Comparison of ENCODE assay signal across 8 mouse cellular contexts in genomic region chr3:105521178-105521631, GRCm38 (mm10).
DNase-seq lines count a peak whose midpoint lies in the region; ATAC-seq and TF ChIP-seq lines count a peak whose summit lies in the region.
"Had no signal": no experiment of that assay in that cellular context is flagged by ENCODE, and none has a peak within 500 bp of the region (broad histone marks: within the 10 kb centered on the region; RNA-seq: fewer than 3 reads in every experiment).

No protein-coding gene starts in this region.

- no peaks in the 10 kb centered on the region for H3K36me3 ChIP-seq in forebrain, embryonic 14.5 days (ENCODE audit: control insufficient read depth, insufficient read depth, low read length)
- no peaks in the 10 kb centered on the region for H3K36me3 ChIP-seq in lung, embryonic 14.5 days (ENCODE audit: insufficient read depth)
- H3K36me3 ChIP-seq in stomach, embryonic 16.5 days (ENCODE audit: control insufficient read depth, insufficient read depth, low read length), result no peaks in the 10 kb centered on the region
- H3K36me3 ChIP-seq: limb, embryonic 12.5 days had no signal

- ATAC-seq in forebrain, embryonic 14.5 days, result peak; percentile 85
- ATAC-seq in hematopoietic stem cell, adult 5-6 weeks (replicated peaks in 1 of 2; ENCODE audit: insufficient read depth in 1 of 2, low FRiP score in 2 of 2, low TSS enrichment in 1 of 2, low read depth in 1 of 2, poor library complexity in 2 of 2, severe bottlenecking in 2 of 2), result peak; percentile 53 to 61
- ATAC-seq in lung, embryonic 14.5 days (ENCODE audit: insufficient read depth), result no peak
- ATAC-seq in stomach, embryonic 16.5 days (ENCODE audit: insufficient read depth, low FRiP score), result peak; percentile 37; the same call in 1 of the 2 replicates

- peaks cover 8% of the 10 kb centered on the region for H3K4me1 ChIP-seq in forebrain, embryonic 14.5 days (ENCODE audit: control insufficient read depth, insufficient read depth, low read length)
- no peaks in the 10 kb centered on the region for H3K4me1 ChIP-seq in lung, embryonic 14.5 days (ENCODE audit: insufficient read depth)
- H3K4me1 ChIP-seq in stomach, embryonic 16.5 days (ENCODE audit: control insufficient read depth, insufficient read depth, low read length), result no peaks in the 10 kb centered on the region
- H3K4me1 ChIP-seq: limb, embryonic 12.5 days had no signal

- no peak overlapping the region for H3K4me3 ChIP-seq in forebrain, embryonic 14.5 days (ENCODE audit: low read depth, low read length)
- H3K4me3 ChIP-seq in lung, embryonic 14.5 days (ENCODE audit: low read depth, low read length), result no peak overlapping the region
- H3K4me3 ChIP-seq in stomach, embryonic 16.5 days (replicated peaks; ENCODE audit: low read length), result no peak overlapping the region
- H3K4me3 ChIP-seq: limb, embryonic 12.5 days had no signal

- H3K9me3 ChIP-seq in forebrain, embryonic 14.5 days (replicated peaks; ENCODE audit: control insufficient read depth, low read length), result no peaks in the 10 kb centered on the region
- no peaks in the 10 kb centered on the region for H3K9me3 ChIP-seq in lung, embryonic 14.5 days (ENCODE audit: low read depth, low read length)
- no peaks in the 10 kb centered on the region for H3K9me3 ChIP-seq in stomach, embryonic 16.5 days (replicated peaks; ENCODE audit: control insufficient read depth, low read length)
- H3K9me3 ChIP-seq: limb, embryonic 12.5 days had no signal

- 0 out of 2 replicates have a peak overlapping the region, but pooled peaks have one; percentile 5 for H3K4me2 ChIP-seq in forebrain, embryonic 14.5 days (ENCODE audit: low read length)
- no peak overlapping the region for H3K4me2 ChIP-seq in lung, embryonic 14.5 days
- no peak overlapping the region for H3K4me2 ChIP-seq in stomach, embryonic 16.5 days (ENCODE audit: low read depth, low read length)
- H3K4me2 ChIP-seq: limb, embryonic 12.5 days had no signal

- no peak overlapping the region for H3K9ac ChIP-seq in forebrain, embryonic 14.5 days (ENCODE audit: low read length)
- no peak overlapping the region for H3K9ac ChIP-seq in lung, embryonic 14.5 days
- no peak overlapping the region for H3K9ac ChIP-seq in stomach, embryonic 16.5 days (ENCODE audit: low read length)
- H3K9ac ChIP-seq: limb, embryonic 12.5 days had no signal

- DNase-seq in 3134 (ENCODE audit: extremely low read depth, insufficient read length, low spot score), result peak; percentile 11
- DNase-seq in Muller cell, postnatal 12 days (ENCODE audit: inconsistent ontology term), result peak; percentile 88
- peak; percentile 92 for DNase-seq in forebrain, embryonic 14.5 days (ENCODE audit: low spot score)
- DNase-seq in lung, embryonic 14.5 days, result peak; percentile 9
- no peak for DNase-seq in thymus, postnatal 0 days (ENCODE audit: low spot score)

- TF ChIP-seq CTCF in lung, embryonic 14.5 days (IDR thresholded peaks at IDR 0.05; ENCODE audit: low read depth), result no peak

- no peaks in the 10 kb centered on the region for H3K27me3 ChIP-seq in forebrain, embryonic 14.5 days (replicated peaks; ENCODE audit: control insufficient read depth, insufficient read depth, low read length)
- no peaks in the 10 kb centered on the region for H3K27me3 ChIP-seq in lung, embryonic 14.5 days (ENCODE audit: insufficient read depth, low read length)
- H3K27me3 ChIP-seq in stomach, embryonic 16.5 days (ENCODE audit: control insufficient read depth, insufficient read depth, low read length), result no peaks in the 10 kb centered on the region

- peak overlapping the region; percentile 68; the same call in 1 of the 2 replicates for H3K27ac ChIP-seq in forebrain, embryonic 14.5 days (ENCODE audit: low read depth, low read length)
- no peak overlapping the region for H3K27ac ChIP-seq in lung, embryonic 14.5 days (ENCODE audit: low read depth)
- no peak overlapping the region for H3K27ac ChIP-seq in stomach, embryonic 16.5 days (ENCODE audit: low read length)
- H3K27ac ChIP-seq: limb, embryonic 12.5 days had no signal

- 61% methylated on average over 12 of the region's 12 CpGs for WGBS in forebrain, embryonic 14.5 days
- WGBS in lung, embryonic 14.5 days, result 56% methylated on average over 12 of the region's 12 CpGs
- WGBS in stomach, embryonic 16.5 days, result 61% methylated on average over 12 of the region's 12 CpGs
